Mouse (Mus musculus) layer of hippocampus, adult 8-10 months (tissue): ENCODE results near the gene Nme7. TPM values are rescaled to one million over a fixed set of nuclear protein-coding genes. Genes with fewer than 3 reads are reported as not detected.

ENCODE experiments used
- DNase-seq, 2 experiments: peaks; one replicate each; pipeline ENCODE4 v3.0.0; 2022; ENCODE audit warnings: low spot score in 2 of 2
- total RNA-seq, 4 experiments: library from RNA; stranded (reverse); gene quantifications; 2 replicates each; pipeline ENCODE4 v1.2.4; 2022

Nme7 gene
- total RNA-seq, 4 experiments from 2014 or later: 25.4 to 31.7 (median 28.6) TPM

DNA sequence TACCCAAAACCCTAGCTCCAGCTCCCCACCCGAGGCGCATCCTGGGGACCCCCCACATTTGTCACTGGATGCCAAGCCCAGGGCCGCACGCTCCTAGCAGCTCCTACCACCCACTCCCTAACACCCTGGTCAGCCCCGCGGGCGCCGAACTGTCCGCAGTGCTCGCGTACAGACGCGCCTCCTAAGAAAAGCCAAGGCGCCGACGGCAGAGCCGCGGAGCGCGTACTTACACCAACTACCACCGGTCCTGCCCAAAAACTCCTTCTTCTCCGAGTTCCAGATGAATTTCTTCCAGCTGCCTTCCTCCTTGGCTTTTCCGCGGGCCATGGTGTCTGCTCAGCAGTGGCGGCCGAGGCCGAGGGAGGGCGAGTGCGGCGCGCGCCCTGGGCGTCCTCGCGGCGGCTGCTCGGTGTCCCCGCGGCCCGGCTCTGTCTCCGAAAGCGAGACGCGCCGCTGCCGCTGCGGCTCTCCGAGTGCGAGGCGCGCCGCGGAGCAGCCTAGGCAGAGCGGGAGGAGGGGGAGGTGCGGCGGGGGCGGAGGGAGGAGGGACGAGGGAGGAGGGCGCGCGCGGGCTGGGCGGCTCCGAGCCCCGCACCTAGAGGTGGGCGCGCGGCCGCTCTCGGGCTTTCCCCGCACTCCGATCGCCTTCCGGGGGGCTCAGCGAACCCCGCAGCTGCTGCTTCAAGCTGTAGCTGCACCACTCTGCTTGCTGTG, 153.8 kb downstream of the Nme7 start:
- DNase-seq: no peak

DNA sequence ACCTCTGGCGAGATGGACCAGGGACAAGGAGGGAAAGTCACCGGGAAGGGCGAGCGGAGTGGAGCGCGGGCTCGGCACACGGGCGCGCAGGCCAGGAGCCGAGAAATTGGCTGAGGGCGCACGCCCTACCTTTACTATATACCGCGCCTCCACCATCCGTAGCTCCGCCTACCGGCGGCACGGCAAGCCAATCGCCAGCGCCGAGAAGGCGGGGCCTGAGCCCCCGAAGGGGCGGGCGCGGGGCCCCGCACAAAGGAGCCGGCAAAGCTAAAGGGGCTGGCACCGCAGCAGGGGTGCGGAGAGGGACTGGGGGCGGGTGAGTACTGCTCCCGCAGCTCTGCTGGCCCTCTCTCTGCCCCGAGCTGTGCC, 154.3 kb downstream of the Nme7 start, which contains the start of gene Atp1b1:
Gene Atp1b1 (minus strand): TSS at position 111 of the 369 bp plus-strand sequence.
- peak; percentile 85 to 88 for DNase-seq

GRCm38 (mm10) chr1:164458621-164459051, 154.7 kb downstream of the Nme7 start:
- no peak for DNase-seq

GRCm38 (mm10) chr1:164459127-164459905, 155.4 kb downstream of the Nme7 start:
- no peak for DNase-seq

GRCm38 (mm10) chr1:164460921-164461697, 157.2 kb downstream of the Nme7 start:
- no peak for DNase-seq

- DNase-seq: peak; percentile 72 to 85
Observed at GRCm38 (mm10) chr1:164461726-164462125, 157.8 kb downstream of the Nme7 start.

DNA sequence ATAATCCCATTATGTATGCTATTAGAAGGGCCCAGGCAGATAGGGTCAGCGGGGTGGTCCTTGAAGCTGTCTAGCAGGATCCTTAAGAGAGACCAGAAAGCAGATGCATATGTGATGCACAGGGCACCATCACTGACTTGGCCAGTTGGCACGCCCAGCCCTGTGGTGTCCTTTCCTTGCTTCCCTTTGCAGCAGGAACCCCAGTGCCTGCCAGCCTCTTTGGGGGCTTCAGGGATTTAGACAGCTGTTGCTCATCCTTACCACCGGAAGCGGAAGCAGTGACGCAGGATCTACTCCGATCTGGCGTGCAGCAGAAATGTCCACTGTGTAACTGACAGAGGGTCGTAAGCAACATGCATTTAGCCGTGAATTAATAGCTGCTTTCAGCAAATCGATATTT, 163.5 kb downstream of the Nme7 start:
- no peak for DNase-seq

GRCm38 (mm10) chr1:164468329-164468728, 164.4 kb downstream of the Nme7 start:
- DNase-seq: no peak

GRCm38 (mm10) chr1:164470985-164471384, 167.1 kb downstream of the Nme7 start:
- no peak for DNase-seq

GRCm38 (mm10) chr1:164471632-164472031, 167.7 kb downstream of the Nme7 start:
- DNase-seq: no peak

GRCm38 (mm10) chr1:164473398-164473797, 169.5 kb downstream of the Nme7 start:
- no peak for DNase-seq

DNA sequence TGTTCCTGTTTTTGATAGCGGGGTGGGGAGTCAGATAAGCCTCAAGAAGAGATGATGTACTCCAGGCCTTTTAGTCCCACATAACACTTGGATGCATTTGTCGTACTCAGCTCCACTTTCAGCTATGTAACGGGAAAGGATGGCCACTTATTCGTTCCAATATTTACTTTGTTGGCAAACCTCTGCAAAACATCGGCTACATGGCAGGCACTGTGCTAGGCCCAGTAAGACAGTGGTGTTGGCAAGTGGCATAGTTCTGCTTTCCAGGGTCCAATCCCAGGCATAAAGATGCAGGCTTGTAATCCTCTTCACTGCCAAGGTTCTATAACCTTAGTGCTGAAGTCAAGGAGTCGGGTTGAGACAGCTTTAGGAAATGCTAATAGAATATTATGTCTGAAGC, 170.4 kb downstream of the Nme7 start:
- DNase-seq: no peak

GRCm38 (mm10) chr1:164474778-164475511, 171.0 kb downstream of the Nme7 start:
- DNase-seq: no peak

GRCm38 (mm10) chr1:164475895-164476294, 172.0 kb downstream of the Nme7 start:
- DNase-seq: peak in 1 of 2 experiments; percentile 47

GRCm38 (mm10) chr1:164480755-164481644, 177.1 kb downstream of the Nme7 start:
- no peak for DNase-seq

DNA sequence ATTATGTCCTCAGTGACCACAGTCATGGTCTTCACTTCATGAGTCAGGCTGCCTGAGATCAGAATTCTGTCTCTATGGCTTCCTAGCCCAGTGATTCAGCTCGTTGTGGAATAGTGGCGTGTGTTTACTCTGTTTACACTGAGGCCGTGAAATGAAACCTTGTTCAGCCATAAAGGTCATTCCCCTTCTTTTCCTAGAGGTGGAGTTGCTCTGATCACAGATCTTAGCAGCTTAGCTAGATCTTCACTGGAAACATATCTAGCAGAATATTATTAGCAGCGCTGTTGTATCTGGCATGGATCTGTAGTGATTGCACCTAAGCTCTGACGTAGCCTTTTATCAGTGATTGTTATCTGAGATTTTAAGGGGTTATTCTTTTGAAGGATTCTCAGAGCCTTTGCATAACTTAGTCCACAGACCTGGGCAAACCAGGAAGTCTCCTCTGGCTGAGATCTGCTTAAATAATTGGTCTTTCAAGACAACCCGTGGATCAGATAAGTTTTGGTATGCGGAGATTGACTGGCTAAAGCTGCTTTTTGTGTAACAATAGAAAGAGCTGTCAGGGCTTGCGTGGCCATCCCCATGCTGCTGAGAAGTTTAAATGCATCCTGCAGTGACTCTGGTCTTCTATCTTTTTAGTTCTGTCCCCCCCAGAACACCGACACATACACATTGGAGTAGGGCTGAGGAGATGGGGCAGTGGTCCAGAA, 177.9 kb downstream of the Nme7 start:
- DNase-seq: no peak

DNA sequence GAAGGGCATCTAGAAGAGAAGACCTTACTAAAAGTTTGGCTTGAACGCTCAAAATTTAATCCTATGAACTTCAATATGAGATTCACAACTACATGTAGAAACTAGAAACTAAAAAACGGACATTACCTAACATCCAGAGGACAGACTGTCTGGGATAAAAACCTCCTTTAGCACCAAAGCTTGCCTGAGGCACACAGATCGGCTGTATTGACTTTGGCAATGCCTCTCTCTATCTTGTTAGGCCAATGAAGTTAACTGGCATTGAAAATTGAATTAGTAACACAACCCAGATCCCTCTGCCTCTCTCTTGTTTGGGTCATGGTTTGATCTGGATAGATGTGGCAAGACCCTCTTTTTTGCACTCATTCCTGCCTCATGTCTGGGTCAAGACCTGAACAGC, 178.9 kb downstream of the Nme7 start:
- DNase-seq: no peak

DNA sequence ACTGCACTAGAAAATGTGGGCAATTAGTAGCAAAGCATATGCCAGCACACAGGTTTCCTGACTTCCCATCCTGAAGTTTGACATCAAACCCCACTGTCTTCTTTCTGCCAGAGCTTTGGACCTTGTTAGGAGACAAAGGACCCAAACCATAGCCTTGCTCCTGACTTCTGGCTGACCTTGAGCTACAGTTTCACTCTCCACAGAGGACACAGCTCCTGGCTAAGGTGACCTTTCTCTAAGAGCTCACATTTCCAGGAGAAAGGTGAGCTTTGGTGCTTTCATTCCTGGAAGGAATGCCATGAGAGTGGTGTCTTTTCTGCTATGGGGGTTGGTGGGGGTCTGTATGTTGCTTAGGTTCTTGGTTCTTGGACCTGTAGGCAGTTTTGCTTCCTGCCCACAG, 179.8 kb downstream of the Nme7 start:
- DNase-seq: no peak
